Mouse (Mus musculus) MEL (cell line): ENCODE measurements around the gene Cdk10. TPM values are rescaled to one million over a fixed set of nuclear protein-coding genes. Genes with fewer than 3 reads are reported as not detected.
A peak's percentile ranks its signal among the peaks of the same experiment; 100 is the strongest.

Experiments
- DNase-seq: peaks from one replicate; pipeline ENCODE4 v3.0.0; 2011; ENCODE audit warnings: low read depth, low spot score
- H3K27ac ChIP-seq: 2 replicates; pipeline ENCODE4 v1.5.1; 2012; ENCODE audit warnings: low read depth, mild to moderate bottlenecking, control low read depth, low read length, moderate library complexity; ENCODE audit not compliant: control insufficient read depth
- H3K27me3 ChIP-seq, 2 experiments: fragments of 150-350 bp in 1 of 2; sonication (generic) in 1 of 2; 2 replicates each; pipeline ENCODE4 v1.6.1; 2012; ENCODE audit warnings: low read length in 2 of 2, mild to moderate bottlenecking in 2 of 2, improper control_type of control experiment in 1 of 2, moderate library complexity in 1 of 2; ENCODE audit not compliant: insufficient read depth in 2 of 2, control insufficient read depth in 1 of 2
- H3K36me3 ChIP-seq, 2 experiments: 2 replicates each; pipeline ENCODE4 v1.6.1; 2012 to 2014; ENCODE audit warnings: low read length in 2 of 2, improper control_type of control experiment in 1 of 2, inconsistent platforms in 1 of 2, mild to moderate bottlenecking in 1 of 2; ENCODE audit not compliant: insufficient read depth in 2 of 2, control insufficient read depth in 1 of 2
- H3K4me1 ChIP-seq, 2 experiments: fragments of 150-350 bp in 1 of 2; sonication (generic) in 1 of 2; 2 replicates each; pipeline ENCODE4 v1.6.1; 2012; ENCODE audit warnings: low read length in 2 of 2, improper control_type of control experiment in 1 of 2, mild to moderate bottlenecking in 1 of 2; ENCODE audit not compliant: insufficient read depth in 2 of 2, control insufficient read depth in 1 of 2
- H3K4me3 ChIP-seq, 2 experiments: fragments of 150-350 bp in 1 of 2; sonication (generic) in 1 of 2; 2 replicates each; pipeline ENCODE4 v1.5.1; 2012; ENCODE audit warnings: low read depth in 2 of 2, low read length in 2 of 2, mild to moderate bottlenecking in 2 of 2, moderate library complexity in 2 of 2, control low read depth in 1 of 2, improper control_type of control experiment in 1 of 2; ENCODE audit not compliant: control insufficient read depth in 1 of 2, insufficient read depth in 1 of 2
- H3K79me2 ChIP-seq: 2 replicates; pipeline ENCODE4 v1.6.1; 2012; ENCODE audit warnings: mild to moderate bottlenecking, low read length, moderate library complexity; ENCODE audit not compliant: control insufficient read depth, poor library complexity, insufficient read depth
- H3K9ac ChIP-seq: 2 replicates; pipeline ENCODE4 v1.6.1; 2012; ENCODE audit warnings: low read depth, mild to moderate bottlenecking, control low read depth, low read length, moderate library complexity; ENCODE audit not compliant: control insufficient read depth, poor library complexity, severe bottlenecking
- H3K9me3 ChIP-seq: fragments of 150-350 bp; sonication (generic); replicated peaks from 2 replicates; pipeline ENCODE4 v1.6.1; 2012; ENCODE audit warnings: mild to moderate bottlenecking, low read length, improper control_type of control experiment, moderate library complexity; ENCODE audit not compliant: insufficient read depth
- MAFK ChIP-seq: IDR thresholded peaks from 2 replicates; pipeline ENCODE4 v1.6.1; 2011; ENCODE audit warnings: low read depth, mild to moderate bottlenecking, low read length, improper control_type of control experiment, borderline replicate concordance
- POLR2A ChIP-seq, 2 experiments: IDR thresholded peaks; 2 replicates each; pipeline ENCODE4 v1.6.1; 2011 to 2012; ENCODE audit warnings: low read length in 2 of 2, mild to moderate bottlenecking in 2 of 2, control low read depth in 1 of 2, improper control_type of control experiment in 1 of 2, low read depth in 1 of 2, moderate library complexity in 1 of 2; ENCODE audit not compliant: control insufficient read depth in 1 of 2, insufficient read depth in 1 of 2, poor library complexity in 1 of 2
- POLR2AphosphoS2 ChIP-seq: IDR thresholded peaks from 2 replicates; pipeline ENCODE4 v1.6.1; 2011; ENCODE audit warnings: low read length, improper control_type of control experiment
- UBTF ChIP-seq: IDR thresholded peaks from 2 replicates; pipeline ENCODE4 v1.6.1; 2012; ENCODE audit warnings: low read depth, mild to moderate bottlenecking, inconsistent platforms, low read length, improper control_type of control experiment, moderate library complexity, borderline replicate concordance; ENCODE audit not compliant: insufficient read depth
- USF2 ChIP-seq, 2 experiments: IDR thresholded peaks; 2 replicates each; pipeline ENCODE4 v1.6.1; 2011 to 2012; ENCODE audit warnings: improper control_type of control experiment in 2 of 2, low read length in 2 of 2, borderline replicate concordance in 1 of 2, inconsistent platforms in 1 of 2, low read depth in 1 of 2, mild to moderate bottlenecking in 1 of 2; ENCODE audit not compliant: insufficient read depth in 1 of 2
- ZKSCAN1 ChIP-seq: IDR thresholded peaks from 2 replicates; pipeline ENCODE4 v1.6.1; 2012; ENCODE audit warnings: low read depth, mild to moderate bottlenecking, inconsistent platforms, low read length, improper control_type of control experiment, moderate library complexity
- ZMIZ1 ChIP-seq: IDR thresholded peaks from 2 replicates; pipeline ENCODE4 v1.6.1; 2012; ENCODE audit warnings: low read depth, mild to moderate bottlenecking, inconsistent platforms, low read length, improper control_type of control experiment, moderate library complexity
- polyA plus RNA-seq, 2 experiments: library from polyadenylated mRNA; stranded (reverse) in 1 of 2; unstranded in 1 of 2; fragments of >175 nt in 1 of 2; fragments of >200 nt in 1 of 2; gene quantifications; 2 replicates each; pipeline versions ENCODE4 v1.2.1 to v1.2.4; 2012; ENCODE audit warnings: low replicate concordance in 2 of 2, low read depth in 1 of 2; ENCODE audit not compliant: insufficient read length in 2 of 2, insufficient read depth in 1 of 2, missing spikeins in 1 of 2
- total RNA-seq: library from RNA; depleted of rRNA; stranded (reverse); fragments of 300-350 nt; gene quantifications from 2 replicates; pipeline ENCODE4 v1.2.3, GENCODE M21; 2012

Gene Cdk10
- total and polyA plus RNA-seq, 3 experiments: 28.0 to 43.8 TPM; not detected in 1

- Histone ChIP-seq H3K9me3 (no peaks in the 10 kb centered on the region), H3K9ac (no peak overlapping the region), H3K79me2 (no peaks in the 10 kb centered on the region), H3K4me1 (no peaks in the 10 kb centered on the region), H3K36me3 (peaks cover 0 to 3% of the 10 kb centered on the region in 2 experiments; a peak in 2 of 4 replicates), H3K27ac (no peak overlapping the region), H3K27me3 (no peaks in the 10 kb centered on the region), H3K4me3 (no peak overlapping the region)
- peak in 1 of 2 experiments; percentile 12; a peak in 1 of 4 replicates for TF ChIP-seq POLR2A (IDR thresholded peaks at IDR 0.05; ENCODE audit: control insufficient read depth in 1 of 2, insufficient read depth in 1 of 2, low read depth in 1 of 2, low read length in 2 of 2, poor library complexity in 1 of 2)
- no peak for TF ChIP-seq POLR2AphosphoS2
- no peak for TF ChIP-seq UBTF
- no peak for TF ChIP-seq MAFK
- no peak for TF ChIP-seq ZMIZ1
- DNase-seq: no peak
These were observed 43.4 kb downstream of the Cdk10 start for GRCm38 (mm10) chr8:123267926-123268656.

GRCm38 (mm10) chr8:123271147-123271546 lies 46.5 kb downstream of the Cdk10 start:
- Histone ChIP-seq H3K79me2 (no peaks in the 10 kb centered on the region), H3K27me3 (no peaks in the 10 kb centered on the region), H3K4me1 (no peaks in the 10 kb centered on the region), H3K27ac (no peak overlapping the region), H3K4me3 (no peak overlapping the region), H3K9me3 (no peaks in the 10 kb centered on the region), H3K36me3 (peaks cover 0 to under 1% of the 10 kb centered on the region in 2 experiments; a peak in 2 of 4 replicates), H3K9ac (no peak overlapping the region)
- DNase-seq: no peak
- TF ChIP-seq POLR2AphosphoS2 (0 out of 2 replicates have a peak, but pooled peaks have one; percentile 41), ZKSCAN1 (no peak)

GRCm38 (mm10) chr8:123271901-123272300 lies 47.3 kb downstream of the Cdk10 start:
- H3K79me2 ChIP-seq: no peaks in the 10 kb centered on the region
- no peak for TF ChIP-seq USF2 (IDR thresholded peaks at IDR 0.05; ENCODE audit: borderline replicate concordance in 1 of 2, insufficient read depth in 1 of 2, low read depth in 1 of 2, low read length in 2 of 2)
- TF ChIP-seq, all 39 proteins: peak for 0
- Histone ChIP-seq H3K27ac (no peak overlapping the region), H3K9ac (no peak overlapping the region), H3K9me3 (no peaks in the 10 kb centered on the region), H3K4me3 (no peak overlapping the region), H3K36me3 (no peaks in the 10 kb centered on the region; a peak in 2 of 4 replicates), H3K4me1 (no peaks in the 10 kb centered on the region), H3K27me3 (no peaks in the 10 kb centered on the region)
- DNase-seq: no peak
